Mouse (Mus musculus): ENCODE measurements around the gene Baz2a. TPM values are rescaled to one million over a fixed set of nuclear protein-coding genes. Genes with fewer than 3 reads are reported as not detected.

Gene Baz2a
- polyA plus RNA-seq, 1 experiment from 2014 or later: 11.4 TPM

GRCm38 (mm10) chr10:128088181-128088580 lies 3.2 kb upstream of the Baz2a start:
- no peak overlapping the region for H3K9ac ChIP-seq (ENCODE audit: low read length)
- no peaks in the 10 kb centered on the region for H3K27me3 ChIP-seq (ENCODE audit: control insufficient read depth, insufficient read depth, low read depth, low read length)
- peaks cover 20% of the 10 kb centered on the region for H3K4me1 ChIP-seq (replicated peaks; ENCODE audit: control insufficient read depth, insufficient read depth, low read length)
- 85% methylated on average over 5 of the region's 5 CpGs for WGBS
- ATAC-seq (ENCODE audit: low read depth): no peak
- H3K27ac ChIP-seq (ENCODE audit: low read length): no peak overlapping the region
- H3K4me3 ChIP-seq (ENCODE audit: low read length): no peak overlapping the region
- H3K36me3 ChIP-seq (ENCODE audit: control insufficient read depth, insufficient read depth, low read length): peaks cover 50% of the 10 kb centered on the region
- H3K4me2 ChIP-seq (ENCODE audit: low read depth, low read length): no peak overlapping the region
- no peaks in the 10 kb centered on the region for H3K9me3 ChIP-seq (ENCODE audit: control insufficient read depth, low read length)

- ATAC-seq (ENCODE audit: low read depth): no peak
- H3K4me2 ChIP-seq (ENCODE audit: low read depth, low read length): no peak overlapping the region
- 44% methylated on average over 5 of the region's 5 CpGs for WGBS
- H3K36me3 ChIP-seq (ENCODE audit: control insufficient read depth, insufficient read depth, low read length): peaks cover 48% of the 10 kb centered on the region
- H3K4me3 ChIP-seq (ENCODE audit: low read length): no peak overlapping the region
- no peaks in the 10 kb centered on the region for H3K27me3 ChIP-seq (ENCODE audit: control insufficient read depth, insufficient read depth, low read depth, low read length)
- H3K27ac ChIP-seq (ENCODE audit: low read length): no peak overlapping the region
- no peaks in the 10 kb centered on the region for H3K9me3 ChIP-seq (ENCODE audit: control insufficient read depth, low read length)
- no peak overlapping the region for H3K9ac ChIP-seq (ENCODE audit: low read length)
- peaks cover 32% of the 10 kb centered on the region for H3K4me1 ChIP-seq (replicated peaks; ENCODE audit: control insufficient read depth, insufficient read depth, low read length)
These were observed 1.5 kb upstream of the Baz2a start for GRCm38 (mm10) chr10:128089842-128090241.

GRCm38 (mm10) chr10:128090651-128091563 lies 470 bp upstream of the Baz2a start:
- WGBS: 5% methylated on average over 14 of the region's 14 CpGs
- Histone ChIP-seq H3K4me2 (ENCODE audit: low read depth, low read length) (peak overlapping the region; percentile 70), H3K27me3 (ENCODE audit: control insufficient read depth, insufficient read depth, low read depth, low read length) (no peaks in the 10 kb centered on the region), H3K9ac (ENCODE audit: low read length) (peak overlapping the region; percentile 83), H3K9me3 (ENCODE audit: control insufficient read depth, low read length) (no peaks in the 10 kb centered on the region), H3K4me1 (replicated peaks; ENCODE audit: control insufficient read depth, insufficient read depth, low read length) (peaks cover 32% of the 10 kb centered on the region), H3K27ac (ENCODE audit: low read length) (peak overlapping the region; percentile 80), H3K4me3 (ENCODE audit: low read length) (peak overlapping the region; percentile 89), H3K36me3 (ENCODE audit: control insufficient read depth, insufficient read depth, low read length) (peaks cover 37% of the 10 kb centered on the region)
- ATAC-seq (ENCODE audit: low read depth): peak; percentile 49

GRCm38 (mm10) chr10:128092506-128093495 lies 1.4 kb downstream of the Baz2a start:
- H3K36me3 ChIP-seq (ENCODE audit: control insufficient read depth, insufficient read depth, low read length): peaks cover 24% of the 10 kb centered on the region
- peaks cover 36% of the 10 kb centered on the region for H3K4me1 ChIP-seq (replicated peaks; ENCODE audit: control insufficient read depth, insufficient read depth, low read length)
- ATAC-seq (ENCODE audit: low read depth): peak; percentile 70
- H3K9ac ChIP-seq (ENCODE audit: low read length): peak overlapping the region; percentile 83
- no peaks in the 10 kb centered on the region for H3K9me3 ChIP-seq (ENCODE audit: control insufficient read depth, low read length)
- WGBS: under 1% methylated on average over 76 of the region's 88 CpGs
- peak overlapping the region; percentile 97 for H3K27ac ChIP-seq (ENCODE audit: low read length)
- no peaks in the 10 kb centered on the region for H3K27me3 ChIP-seq (ENCODE audit: control insufficient read depth, insufficient read depth, low read depth, low read length)
- peak overlapping the region; percentile 89 for H3K4me3 ChIP-seq (ENCODE audit: low read length)
- H3K4me2 ChIP-seq (ENCODE audit: low read depth, low read length): peak overlapping the region; percentile 70

DNA sequence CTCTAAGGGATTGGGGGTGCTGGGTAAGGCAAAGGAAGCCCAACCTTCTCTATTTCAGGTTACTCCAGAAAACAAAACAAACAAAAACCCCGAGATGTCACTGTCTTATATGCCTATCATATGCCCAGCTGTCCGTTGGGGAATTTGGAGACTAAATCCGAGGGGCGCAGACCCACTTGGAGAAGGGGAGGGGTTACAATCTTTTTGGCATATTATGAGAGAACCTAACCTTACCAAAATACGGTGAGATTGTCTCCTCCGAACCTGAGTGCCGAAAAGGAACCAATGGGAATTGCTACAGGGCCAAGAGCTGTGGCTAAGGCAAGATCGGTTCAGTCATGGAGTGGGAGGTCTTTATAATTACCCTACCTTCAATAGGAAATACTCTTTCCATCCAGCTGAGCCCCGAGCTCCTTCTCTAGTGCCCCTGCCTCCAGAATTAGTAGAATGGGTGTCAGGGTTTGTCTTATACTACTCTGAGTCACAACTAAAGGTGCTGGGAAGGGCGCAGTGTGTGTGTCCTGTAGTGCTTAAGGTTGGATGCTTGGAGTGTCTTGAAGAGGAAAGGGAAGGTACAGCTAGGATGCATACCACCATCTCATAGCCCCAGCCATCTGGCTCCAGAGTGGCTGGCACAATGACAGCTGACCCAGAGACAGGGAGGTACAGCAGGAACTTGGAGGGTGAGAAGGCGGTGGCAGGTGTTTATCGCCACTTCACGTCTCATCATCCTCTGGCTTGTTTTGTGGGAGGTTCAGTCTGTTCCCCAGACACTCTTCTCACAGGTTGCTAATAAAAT lies 2.3 kb downstream of the Baz2a start:
- no peak for ATAC-seq (ENCODE audit: low read depth)
- Histone ChIP-seq H3K9me3 (ENCODE audit: control insufficient read depth, low read length) (no peaks in the 10 kb centered on the region), H3K27ac (ENCODE audit: low read length) (peak overlapping the region; percentile 97), H3K9ac (ENCODE audit: low read length) (peak overlapping the region; percentile 83), H3K4me2 (ENCODE audit: low read depth, low read length) (peak overlapping the region; percentile 70), H3K27me3 (ENCODE audit: control insufficient read depth, insufficient read depth, low read depth, low read length) (no peaks in the 10 kb centered on the region), H3K36me3 (ENCODE audit: control insufficient read depth, insufficient read depth, low read length) (peaks cover 15% of the 10 kb centered on the region), H3K4me1 (replicated peaks; ENCODE audit: control insufficient read depth, insufficient read depth, low read length) (peaks cover 42% of the 10 kb centered on the region), H3K4me3 (ENCODE audit: low read length) (peak overlapping the region; percentile 89)
- 29% methylated on average over 13 of the region's 13 CpGs for WGBS

DNA sequence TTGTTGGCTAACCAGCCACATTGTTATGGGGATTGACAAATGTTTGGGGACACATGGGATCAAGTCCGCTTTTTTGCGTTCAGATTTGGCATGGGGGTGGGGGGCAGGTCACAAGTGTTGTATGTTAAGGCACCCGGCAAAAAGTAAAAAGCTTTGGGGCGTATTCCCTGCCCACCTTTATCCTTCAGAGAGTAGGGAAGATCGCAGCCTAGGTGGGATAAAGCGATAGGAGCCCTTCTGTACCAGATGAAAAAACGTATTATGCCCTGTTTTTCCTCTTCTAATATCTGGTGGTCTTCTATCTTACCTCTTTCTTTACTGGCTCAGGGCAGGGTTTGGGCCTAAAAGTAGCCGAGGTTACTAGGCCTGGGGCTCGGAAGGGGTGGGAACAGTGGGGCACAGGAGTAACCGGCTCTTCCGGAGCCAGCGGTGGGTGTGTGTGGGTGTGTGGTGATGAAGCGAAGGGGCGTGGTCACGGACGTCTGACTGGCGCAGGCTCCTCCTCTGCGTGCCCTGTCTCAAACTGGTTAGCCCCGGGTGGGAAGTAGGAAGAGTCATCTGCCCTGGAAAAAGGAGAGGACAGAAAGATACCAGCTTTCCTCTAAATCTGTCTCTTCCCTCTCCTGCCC lies 3.1 kb downstream of the Baz2a start:
- peak overlapping the region; percentile 70 for H3K4me2 ChIP-seq (ENCODE audit: low read depth, low read length)
- 11% methylated on average over 19 of the region's 19 CpGs for WGBS
- no peaks in the 10 kb centered on the region for H3K9me3 ChIP-seq (ENCODE audit: control insufficient read depth, low read length)
- peak; percentile 69 for ATAC-seq (ENCODE audit: low read depth)
- H3K4me1 ChIP-seq (replicated peaks; ENCODE audit: control insufficient read depth, insufficient read depth, low read length): peaks cover 42% of the 10 kb centered on the region
- H3K9ac ChIP-seq (ENCODE audit: low read length): peak overlapping the region; percentile 60
- H3K4me3 ChIP-seq (ENCODE audit: low read length): peak overlapping the region; percentile 40
- H3K27ac ChIP-seq (ENCODE audit: low read length): peak overlapping the region; percentile 48
- peaks cover 8% of the 10 kb centered on the region for H3K36me3 ChIP-seq (ENCODE audit: control insufficient read depth, insufficient read depth, low read length)
- no peaks in the 10 kb centered on the region for H3K27me3 ChIP-seq (ENCODE audit: control insufficient read depth, insufficient read depth, low read depth, low read length)

DNA sequence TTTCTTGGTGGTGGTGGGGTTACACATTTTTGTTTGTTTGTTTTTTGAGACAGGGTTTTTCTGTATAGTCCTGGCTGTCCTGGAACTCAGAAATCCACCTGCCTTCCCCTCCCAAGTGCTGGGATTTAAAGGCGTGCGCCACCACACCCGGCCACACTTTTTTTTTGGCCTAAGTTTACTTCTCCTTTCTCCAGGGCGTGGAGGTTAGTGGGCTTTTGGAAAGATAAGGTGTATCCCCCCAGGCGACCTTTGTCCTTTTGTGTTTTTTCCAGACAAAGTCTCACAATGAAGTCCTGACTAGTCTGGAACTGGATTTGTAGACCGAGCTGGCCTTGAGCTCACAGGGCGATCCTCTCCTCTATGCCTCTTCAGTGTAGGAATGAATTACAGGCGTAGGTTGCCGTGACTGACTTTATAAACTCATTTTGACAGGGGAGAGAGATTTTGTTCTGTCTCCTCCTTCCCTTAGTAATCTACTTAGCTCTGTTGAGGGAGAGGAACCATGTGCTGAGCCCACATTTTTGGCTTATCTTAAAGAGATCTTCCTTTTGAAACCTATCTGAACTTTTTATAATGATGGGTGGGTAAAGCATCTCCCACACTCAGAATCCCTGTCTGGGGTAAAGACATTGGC lies 3.7 kb downstream of the Baz2a start:
- 34% methylated on average over 9 of the region's 9 CpGs for WGBS
- H3K9me3 ChIP-seq (ENCODE audit: control insufficient read depth, low read length): no peaks in the 10 kb centered on the region
- peak overlapping the region; percentile 40 for H3K4me3 ChIP-seq (ENCODE audit: low read length)
- H3K4me1 ChIP-seq (replicated peaks; ENCODE audit: control insufficient read depth, insufficient read depth, low read length): peaks cover 42% of the 10 kb centered on the region
- no peak for ATAC-seq (ENCODE audit: low read depth)
- peaks cover 2% of the 10 kb centered on the region; the same call in 1 of the 2 replicates for H3K36me3 ChIP-seq (ENCODE audit: control insufficient read depth, insufficient read depth, low read length)
- H3K4me2 ChIP-seq (ENCODE audit: low read depth, low read length): peak overlapping the region; percentile 70
- no peak overlapping the region for H3K27ac ChIP-seq (ENCODE audit: low read length)
- H3K27me3 ChIP-seq (ENCODE audit: control insufficient read depth, insufficient read depth, low read depth, low read length): no peaks in the 10 kb centered on the region
- peak overlapping the region; percentile 37; the same call in 1 of the 2 replicates for H3K9ac ChIP-seq (ENCODE audit: low read length)

DNA sequence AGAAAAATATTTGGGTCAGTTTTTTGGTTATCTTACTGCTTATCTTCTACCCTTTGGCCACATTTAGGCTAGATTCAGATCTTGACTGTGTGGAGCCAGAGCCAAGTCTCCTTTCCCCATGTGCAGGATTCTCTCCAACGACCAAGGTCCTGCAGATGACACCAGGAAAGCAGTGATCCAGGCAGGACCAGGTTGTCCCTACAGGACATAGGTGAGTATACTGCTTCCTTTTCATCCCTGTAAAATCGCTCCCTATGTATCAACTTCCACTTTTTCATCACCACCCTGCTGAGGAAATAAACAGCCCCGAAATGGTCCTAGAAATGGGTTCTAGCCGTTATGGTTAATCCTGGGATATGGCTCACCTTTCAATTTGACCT lies 4.9 kb downstream of the Baz2a start:
- no peak overlapping the region for H3K27ac ChIP-seq (ENCODE audit: low read length)
- ATAC-seq (ENCODE audit: low read depth): no peak

More for the DNA sequence above, 4.9 kb downstream of the Baz2a start:
- no peaks in the 10 kb centered on the region for H3K9me3 ChIP-seq (ENCODE audit: control insufficient read depth, low read length)
- H3K9ac ChIP-seq (ENCODE audit: low read length): peak overlapping the region; percentile 95
- peaks cover 35% of the 10 kb centered on the region for H3K4me1 ChIP-seq (replicated peaks; ENCODE audit: control insufficient read depth, insufficient read depth, low read length)
- no peaks in the 10 kb centered on the region for H3K27me3 ChIP-seq (ENCODE audit: control insufficient read depth, insufficient read depth, low read depth, low read length)
- H3K4me3 ChIP-seq (ENCODE audit: low read length): peak overlapping the region; percentile 98
- H3K4me2 ChIP-seq (ENCODE audit: low read depth, low read length): peak overlapping the region; percentile 40
- 17% methylated on average over 4 of the region's 4 CpGs for WGBS
- H3K36me3 ChIP-seq (ENCODE audit: control insufficient read depth, insufficient read depth, low read length): no peaks in the 10 kb centered on the region
